Mouse (Mus musculus): ENCODE measurements at regions not wholly inside any gene's neighbourhood (a gene's known extent, or its start where the extent isn't known, plus 50 kb on each side); places are given as distances from the start of the nearest gene placed in this dataset.
"Not testable (repeated sequence)": the region's sequence is repeated elsewhere in the genome, so short reads cannot be mapped to it uniquely, and the experiment has no call there.

DNA sequence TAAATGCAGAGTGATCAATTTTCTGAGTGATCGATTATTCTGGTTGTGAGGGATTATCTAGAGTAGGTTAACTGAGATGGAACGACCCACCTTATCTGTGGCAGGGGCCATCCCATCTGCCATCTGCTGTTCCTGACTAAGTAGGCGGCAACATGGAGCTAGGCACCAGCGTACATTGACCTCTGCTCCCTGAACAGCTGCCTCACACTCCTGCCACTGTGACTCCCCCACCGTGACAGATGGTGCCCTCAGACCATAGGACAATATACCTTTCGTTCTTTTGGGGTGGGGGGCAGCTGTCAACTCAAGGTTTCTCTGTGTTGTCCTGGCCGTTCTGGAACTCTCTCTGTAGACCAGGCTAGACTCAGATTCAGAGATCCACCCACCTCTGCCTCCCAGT lies 262.7 kb downstream of the Prex1 start:
- Histone ChIP-seq H3K27me3 (ENCODE audit: control insufficient read depth, insufficient read depth, low read length) (no peaks in the 10 kb centered on the region), H3K4me3 (no peak overlapping the region), H3K9ac (ENCODE audit: low read depth, low read length) (no peak overlapping the region), H3K27ac (no peak overlapping the region), H3K4me1 (ENCODE audit: control insufficient read depth, insufficient read depth, low read length) (peaks cover 11% of the 10 kb centered on the region), H3K36me3 (ENCODE audit: control insufficient read depth, insufficient read depth, low read length) (no peaks in the 10 kb centered on the region), H3K79me2 (replicated peaks; ENCODE audit: control insufficient read depth, insufficient read depth, low read length) (no peaks in the 10 kb centered on the region)
- WGBS = 90% methylated on average over 7 of the region's 7 CpGs
- intact Hi-C loops (cut with DNase I) = no loop called here
- no peak for TF ChIP-seq POLR2A (IDR thresholded peaks at IDR 0.05; ENCODE audit: insufficient read depth, low read depth, low read length)
- no peak for TF ChIP-seq EP300 (IDR thresholded peaks at IDR 0.05; ENCODE audit: insufficient read depth, low read depth, low read length)
- no peak for TF ChIP-seq CTCF (IDR thresholded peaks at IDR 0.05)
- DNase-seq = no peak

DNA sequence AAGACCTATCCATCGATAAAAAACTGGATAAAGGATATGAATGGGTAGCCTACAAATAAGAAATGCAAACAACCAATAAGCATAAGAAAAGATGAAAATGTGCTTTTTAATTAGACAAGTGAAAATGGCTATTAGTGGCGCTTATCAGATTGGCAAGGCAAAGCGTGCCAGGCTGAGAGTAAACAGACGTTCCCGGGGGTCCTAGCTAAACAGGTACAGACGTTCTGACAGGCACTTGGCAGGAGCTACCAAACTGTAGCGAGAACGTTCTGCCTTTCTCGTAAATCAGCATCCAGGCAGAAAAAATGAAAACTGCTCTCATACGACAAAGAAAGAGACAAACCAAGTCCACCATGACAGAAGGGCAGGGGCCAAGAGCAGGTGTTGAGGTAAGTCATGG lies 263.3 kb downstream of the Prex1 start:
- H3K4me1 ChIP-seq (ENCODE audit: control insufficient read depth, insufficient read depth, low read length) = peaks cover 11% of the 10 kb centered on the region

DNA sequence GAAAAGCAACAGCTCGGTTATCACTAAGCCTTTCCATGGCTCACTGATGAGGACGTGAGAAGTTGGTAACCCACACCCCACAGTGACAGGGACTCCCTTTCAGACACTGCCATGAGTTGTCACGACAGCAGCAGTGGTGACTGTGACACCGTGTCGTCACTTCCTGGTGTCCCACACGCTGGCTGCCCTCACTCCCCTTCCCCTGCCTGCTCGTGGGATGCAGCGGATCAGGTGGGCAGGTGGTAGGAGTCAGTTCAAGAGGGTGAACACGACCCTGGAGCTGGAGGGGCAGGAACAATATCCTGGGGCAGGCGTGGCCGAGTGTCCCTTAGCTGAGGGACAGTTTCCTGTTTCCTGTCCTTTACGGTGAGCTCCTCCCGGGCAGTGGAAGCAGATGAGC lies 264.9 kb downstream of the Prex1 start:
- TF ChIP-seq CTCF (IDR thresholded peaks at IDR 0.05) (no peak), POLR2A (IDR thresholded peaks at IDR 0.05; ENCODE audit: insufficient read depth, low read depth, low read length) (no peak), EP300 (IDR thresholded peaks at IDR 0.05; ENCODE audit: insufficient read depth, low read depth, low read length) (no peak)
- DNase-seq = no peak
- WGBS = 38% methylated on average over 13 of the region's 13 CpGs
- Histone ChIP-seq H3K27ac (no peak overlapping the region), H3K27me3 (ENCODE audit: control insufficient read depth, insufficient read depth, low read length) (no peaks in the 10 kb centered on the region), H3K36me3 (ENCODE audit: control insufficient read depth, insufficient read depth, low read length) (no peaks in the 10 kb centered on the region), H3K79me2 (replicated peaks; ENCODE audit: control insufficient read depth, insufficient read depth, low read length) (no peaks in the 10 kb centered on the region), H3K9ac (ENCODE audit: low read depth, low read length) (no peak overlapping the region), H3K4me1 (ENCODE audit: control insufficient read depth, insufficient read depth, low read length) (peaks cover 11% of the 10 kb centered on the region), H3K4me3 (no peak overlapping the region)
- intact Hi-C loops (cut with DNase I) = no loop called here

More for the DNA sequence above, 263.3 kb downstream of the Prex1 start:
- WGBS = 73% methylated on average over 10 of the region's 10 CpGs
- no peak for DNase-seq
- Histone ChIP-seq H3K79me2 (replicated peaks; ENCODE audit: control insufficient read depth, insufficient read depth, low read length) (no peaks in the 10 kb centered on the region), H3K9ac (ENCODE audit: low read depth, low read length) (no peak overlapping the region), H3K36me3 (ENCODE audit: control insufficient read depth, insufficient read depth, low read length) (no peaks in the 10 kb centered on the region), H3K27ac (no peak overlapping the region), H3K4me3 (no peak overlapping the region), H3K27me3 (ENCODE audit: control insufficient read depth, insufficient read depth, low read length) (no peaks in the 10 kb centered on the region)
- no peak for TF ChIP-seq CTCF (IDR thresholded peaks at IDR 0.05)
- TF ChIP-seq POLR2A (IDR thresholded peaks at IDR 0.05; ENCODE audit: insufficient read depth, low read depth, low read length) = no peak
- no peak for TF ChIP-seq EP300 (IDR thresholded peaks at IDR 0.05; ENCODE audit: insufficient read depth, low read depth, low read length)
- intact Hi-C loops (cut with DNase I) = no loop called here

DNA sequence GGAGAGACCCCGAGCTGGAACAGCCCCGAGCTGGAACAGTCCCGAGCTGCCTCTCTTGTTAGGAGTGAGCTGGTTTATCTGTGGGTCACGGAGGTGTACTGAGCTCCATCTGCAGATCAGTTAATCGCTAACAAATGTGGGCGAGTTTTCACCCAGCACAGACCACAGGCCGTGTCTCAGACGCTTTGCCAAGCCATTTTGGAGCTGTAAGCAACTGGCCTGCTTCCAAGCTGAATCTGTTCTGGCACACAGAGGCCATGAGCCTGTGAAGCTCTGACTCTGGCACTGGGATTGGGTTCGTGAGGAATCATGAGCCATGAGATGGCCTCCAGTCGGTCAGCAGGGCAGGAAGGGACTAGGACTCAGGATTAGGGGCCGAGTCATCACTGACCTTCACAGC lies 265.5 kb downstream of the Prex1 start:
- no peak overlapping the region for H3K27ac ChIP-seq
- H3K4me3 ChIP-seq = no peak overlapping the region
- no peak overlapping the region for H3K9ac ChIP-seq (ENCODE audit: low read depth, low read length)
- intact Hi-C loops (cut with DNase I) = no loop called here
- H3K4me1 ChIP-seq (ENCODE audit: control insufficient read depth, insufficient read depth, low read length) = peaks cover 11% of the 10 kb centered on the region
- no peaks in the 10 kb centered on the region for H3K36me3 ChIP-seq (ENCODE audit: control insufficient read depth, insufficient read depth, low read length)
- peak in 1 of 2 experiments; percentile 72 for DNase-seq
- no peaks in the 10 kb centered on the region for H3K27me3 ChIP-seq (ENCODE audit: control insufficient read depth, insufficient read depth, low read length)
- 40% methylated on average over 11 of the region's 11 CpGs for WGBS
- TF ChIP-seq CTCF (IDR thresholded peaks at IDR 0.05) (no peak), POLR2A (IDR thresholded peaks at IDR 0.05; ENCODE audit: insufficient read depth, low read depth, low read length) (no peak), EP300 (IDR thresholded peaks at IDR 0.05; ENCODE audit: insufficient read depth, low read depth, low read length) (no peak; the same call in 1 of the 2 replicates)
- no peaks in the 10 kb centered on the region for H3K79me2 ChIP-seq (replicated peaks; ENCODE audit: control insufficient read depth, insufficient read depth, low read length)

DNA sequence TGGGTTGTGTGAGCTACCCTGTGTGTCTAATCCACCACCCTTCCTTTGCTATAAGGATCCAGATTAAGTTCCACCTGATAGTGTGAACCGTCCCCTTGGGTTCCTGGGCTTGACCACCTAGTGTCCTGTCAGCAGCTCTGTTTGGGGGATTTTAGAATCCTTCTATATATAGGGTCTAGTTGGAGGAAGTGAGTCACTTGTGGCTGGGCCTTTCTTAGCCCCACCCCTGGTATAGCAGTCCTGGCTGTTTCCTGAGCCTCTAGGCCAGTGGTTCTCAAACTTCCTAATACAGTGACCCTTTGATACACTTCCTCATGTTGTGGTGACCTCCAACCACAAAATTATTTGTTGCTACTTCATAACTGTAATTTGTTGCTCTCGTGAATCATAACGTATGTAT lies 267.1 kb downstream of the Prex1 start:
- H3K27ac ChIP-seq = peak overlapping the region; percentile 13; the same call in 1 of the 2 replicates
- no peaks in the 10 kb centered on the region for H3K79me2 ChIP-seq (replicated peaks; ENCODE audit: control insufficient read depth, insufficient read depth, low read length)
- 65% methylated on average over 3 of the region's 3 CpGs for WGBS
- TF ChIP-seq EP300 (IDR thresholded peaks at IDR 0.05; ENCODE audit: insufficient read depth, low read depth, low read length) = no peak
- 0 out of 2 replicates have a peak, but pooled peaks have one; percentile 38 for TF ChIP-seq POLR2A (IDR thresholded peaks at IDR 0.05; ENCODE audit: insufficient read depth, low read depth, low read length)
- H3K9ac ChIP-seq (ENCODE audit: low read depth, low read length) = no peak overlapping the region
- H3K4me1 ChIP-seq (ENCODE audit: control insufficient read depth, insufficient read depth, low read length) = peaks cover 11% of the 10 kb centered on the region
- intact Hi-C loops (cut with DNase I) = no loop called here
- H3K4me3 ChIP-seq = no peak overlapping the region
- no peaks in the 10 kb centered on the region for H3K36me3 ChIP-seq (ENCODE audit: control insufficient read depth, insufficient read depth, low read length)
- DNase-seq = peak in 1 of 2 experiments; percentile 58
- no peaks in the 10 kb centered on the region for H3K27me3 ChIP-seq (ENCODE audit: control insufficient read depth, insufficient read depth, low read length)

DNA sequence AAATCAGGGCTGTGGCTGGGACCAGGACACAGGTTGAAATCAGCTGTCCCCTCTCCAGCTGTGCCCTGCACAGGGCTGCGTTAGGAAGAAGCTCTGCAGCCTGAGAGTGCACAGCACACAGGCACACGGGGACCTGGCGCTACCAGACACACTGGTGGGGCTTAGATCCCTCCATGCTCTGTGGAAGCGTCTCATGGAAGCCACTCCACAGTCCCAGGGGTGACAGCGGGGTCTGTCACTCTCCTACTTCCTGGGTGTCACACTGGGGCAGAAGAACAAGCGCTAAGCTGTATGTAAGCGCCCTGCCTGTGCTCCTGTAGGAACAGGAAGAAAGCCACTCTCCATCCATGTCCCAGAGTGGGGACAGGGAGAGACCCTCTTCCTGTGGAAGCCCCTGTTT lies 267.8 kb downstream of the Prex1 start:
- H3K27ac ChIP-seq; intact Hi-C loops (cut with DNase I); H3K9ac ChIP-seq (ENCODE audit: low read depth, low read length); H3K36me3 ChIP-seq (ENCODE audit: control insufficient read depth, insufficient read depth, low read length); DNase-seq; H3K4me3 ChIP-seq; H3K27me3 ChIP-seq (ENCODE audit: control insufficient read depth, insufficient read depth, low read length); H3K79me2 ChIP-seq (replicated peaks; ENCODE audit: control insufficient read depth, insufficient read depth, low read length): not testable (repeated sequence)
- H3K4me1 ChIP-seq (ENCODE audit: control insufficient read depth, insufficient read depth, low read length) = peaks cover 11% of the 10 kb centered on the region
- 79% methylated on average over 7 of the region's 7 CpGs for WGBS

Data from heart, adult 2 months (tissue).